Mouse (Mus musculus) lung, postnatal 0 days (tissue): ENCODE measurements at regions not wholly inside any gene's neighbourhood (a gene's known extent, or its start where the extent isn't known, plus 50 kb on each side); places are given as distances from the start of the nearest gene placed in this dataset.

Experiments used
- ATAC-seq: fragments of 200-750 bp; cut with Nextera tagmentation; 2 replicates; pipeline ENCODE4 v1.8.0; 2017; ENCODE audit warnings: moderate library complexity
- DNase-seq: peaks from one replicate; pipeline ENCODE4 v3.0.0-alpha.2; 2016; ENCODE audit warnings: low spot score
- H3K27ac ChIP-seq: fragments of 300-500 bp; sonication (generic); 2 replicates; pipeline ENCODE4 v1.5.1; 2014; ENCODE audit warnings: antibody characterized with exemption, mild to moderate bottlenecking, low read length, mixed read lengths
- H3K27me3 ChIP-seq: fragments of 300-500 bp; sonication (generic); replicated peaks from 2 replicates; pipeline ENCODE4 v1.6.1; 2014; ENCODE audit warnings: low read length, mixed read lengths; ENCODE audit not compliant: insufficient read depth
- H3K36me3 ChIP-seq: fragments of 300-500 bp; sonication (generic); 2 replicates; pipeline ENCODE4 v1.6.1; 2014; ENCODE audit warnings: low read length, mixed read lengths; ENCODE audit not compliant: insufficient read depth
- H3K4me1 ChIP-seq: fragments of 300-500 bp; sonication (generic); 2 replicates; pipeline ENCODE4 v1.6.1; 2014; ENCODE audit warnings: antibody characterized with exemption, low read depth, low read length, mixed read lengths; ENCODE audit not compliant: insufficient read depth
- H3K4me2 ChIP-seq: fragments of 300-500 bp; sonication (generic); replicated peaks from 2 replicates; pipeline ENCODE4 v1.6.1; 2014; ENCODE audit warnings: low read depth, mild to moderate bottlenecking, low read length, moderate library complexity, mixed read lengths
- H3K4me3 ChIP-seq: fragments of 300-500 bp; sonication (generic); 2 replicates; pipeline ENCODE4 v1.5.1; 2014; ENCODE audit warnings: low read depth, low read length
- H3K9ac ChIP-seq: fragments of 300-500 bp; sonication (generic); replicated peaks from 2 replicates; pipeline ENCODE4 v1.6.1; 2014; ENCODE audit warnings: low read depth, mild to moderate bottlenecking
- H3K9me3 ChIP-seq: fragments of 300-500 bp; sonication (generic); 2 replicates; pipeline ENCODE4 v1.6.1; 2016; ENCODE audit warnings: low read length, mixed read lengths
- CTCF ChIP-seq: IDR thresholded peaks from 2 replicates; pipeline ENCODE4 v1.5.1; 2016; ENCODE audit warnings: antibody characterized with exemption, mild to moderate bottlenecking
- EP300 ChIP-seq: IDR thresholded peaks from 2 replicates; pipeline ENCODE4 v1.6.1; 2016; ENCODE audit warnings: antibody characterized with exemption, mild to moderate bottlenecking, control low read depth
- WGBS: fragments of 180-500 bp; shearing (Covaris S2); extraction: QIAGEN DNeasy Blood & Tissue Kit; methylation state at CpG from one replicate; pipeline ENCODE4 v1.1.7; 2014; 5-methylcytosine and 5-hydroxymethylcytosine counted together

- no peak for DNase-seq
- Histone ChIP-seq H3K4me1 (no peaks in the 10 kb centered on the region), H3K27me3 (no peaks in the 10 kb centered on the region), H3K4me3 (no peak overlapping the region), H3K4me2 (no peak overlapping the region), H3K27ac (no peak overlapping the region), H3K9ac (no peak overlapping the region), H3K36me3 (no peaks in the 10 kb centered on the region), H3K9me3 (no peaks in the 10 kb centered on the region)
- 68% methylated on average over 2 of the region's 2 CpGs for WGBS
- ATAC-seq: no peak
- TF ChIP-seq CTCF: no peak
- no peak for TF ChIP-seq EP300
These were observed 73.3 kb upstream of the Hk2 start for GRCm38 (mm10) chr6:82847598-82847997.

- Histone ChIP-seq H3K27me3 (no peaks in the 10 kb centered on the region), H3K9ac (no peak overlapping the region), H3K9me3 (no peaks in the 10 kb centered on the region), H3K27ac (no peak overlapping the region), H3K4me2 (no peak overlapping the region), H3K4me1 (no peaks in the 10 kb centered on the region), H3K4me3 (no peak overlapping the region), H3K36me3 (no peaks in the 10 kb centered on the region)
- DNase-seq (no peak), ATAC-seq (no peak)
- TF ChIP-seq CTCF (no peak), EP300 (no peak)
- 67% methylated on average over 8 of the region's 8 CpGs for WGBS
These were observed 72.4 kb upstream of the Hk2 start for GRCm38 (mm10) chr6:82846587-82847150.

GRCm38 (mm10) chr6:82844432-82844831, 70.2 kb upstream of the Hk2 start:
- H3K27ac ChIP-seq: no peak overlapping the region
- no peak overlapping the region for H3K4me3 ChIP-seq
- 52% methylated on average over 3 of the region's 3 CpGs for WGBS
- DNase-seq (no peak), ATAC-seq (no peak)
- TF ChIP-seq EP300: no peak
- peak; percentile 63 for TF ChIP-seq CTCF
- no peaks in the 10 kb centered on the region for H3K9me3 ChIP-seq
- no peaks in the 10 kb centered on the region for H3K4me1 ChIP-seq
- H3K36me3 ChIP-seq: no peaks in the 10 kb centered on the region
- no peak overlapping the region for H3K4me2 ChIP-seq
- H3K27me3 ChIP-seq: no peaks in the 10 kb centered on the region
- no peak overlapping the region for H3K9ac ChIP-seq

- H3K36me3 ChIP-seq: no peaks in the 10 kb centered on the region
- DNase-seq: no peak
- H3K4me3 ChIP-seq: no peak overlapping the region
- WGBS: 57% methylated on average over 4 of the region's 4 CpGs
- ATAC-seq: no peak
- no peaks in the 10 kb centered on the region for H3K9me3 ChIP-seq
- no peak overlapping the region for H3K9ac ChIP-seq
- TF ChIP-seq CTCF (no peak), EP300 (no peak)
- no peaks in the 10 kb centered on the region for H3K4me1 ChIP-seq
- no peaks in the 10 kb centered on the region for H3K27me3 ChIP-seq
- no peak overlapping the region for H3K27ac ChIP-seq
- no peak overlapping the region for H3K4me2 ChIP-seq
These were observed 69.6 kb upstream of the Hk2 start for GRCm38 (mm10) chr6:82843881-82844280.

- no peak for DNase-seq
- ATAC-seq: no peak
- no peak overlapping the region for H3K4me3 ChIP-seq
- TF ChIP-seq CTCF: no peak
- no peak for TF ChIP-seq EP300
- H3K4me1 ChIP-seq: no peaks in the 10 kb centered on the region
- no peak overlapping the region for H3K9ac ChIP-seq
- no peaks in the 10 kb centered on the region for H3K27me3 ChIP-seq
- 59% methylated on average over 9 of the region's 9 CpGs for WGBS
- no peaks in the 10 kb centered on the region for H3K9me3 ChIP-seq
- H3K27ac ChIP-seq: no peak overlapping the region
- no peaks in the 10 kb centered on the region for H3K36me3 ChIP-seq
- H3K4me2 ChIP-seq: no peak overlapping the region
These were observed 63.0 kb upstream of the Hk2 start for GRCm38 (mm10) chr6:82837246-82837645.

- Histone ChIP-seq H3K4me3 (no peak overlapping the region), H3K27ac (no peak overlapping the region), H3K4me2 (no peak overlapping the region), H3K9me3 (no peaks in the 10 kb centered on the region), H3K4me1 (no peaks in the 10 kb centered on the region), H3K36me3 (no peaks in the 10 kb centered on the region), H3K27me3 (no peaks in the 10 kb centered on the region), H3K9ac (no peak overlapping the region)
- WGBS: 39% methylated on average over 11 of the region's 11 CpGs
- ATAC-seq (peak; percentile 14; the same call in 1 of the 2 replicates), DNase-seq (peak; percentile 29)
- no peak for TF ChIP-seq EP300
- TF ChIP-seq CTCF: no peak
These were observed 61.2 kb upstream of the Hk2 start for GRCm38 (mm10) chr6:82835222-82836064.
